Mouse (Mus musculus) lung, postnatal 10 days (tissue): ENCODE data around the gene Hist3h2ba.

Experiments used
- DNase-seq: peaks from one replicate; pipeline ENCODE4 v3.0.0; 2021

Gene Hist3h2ba

DNA sequence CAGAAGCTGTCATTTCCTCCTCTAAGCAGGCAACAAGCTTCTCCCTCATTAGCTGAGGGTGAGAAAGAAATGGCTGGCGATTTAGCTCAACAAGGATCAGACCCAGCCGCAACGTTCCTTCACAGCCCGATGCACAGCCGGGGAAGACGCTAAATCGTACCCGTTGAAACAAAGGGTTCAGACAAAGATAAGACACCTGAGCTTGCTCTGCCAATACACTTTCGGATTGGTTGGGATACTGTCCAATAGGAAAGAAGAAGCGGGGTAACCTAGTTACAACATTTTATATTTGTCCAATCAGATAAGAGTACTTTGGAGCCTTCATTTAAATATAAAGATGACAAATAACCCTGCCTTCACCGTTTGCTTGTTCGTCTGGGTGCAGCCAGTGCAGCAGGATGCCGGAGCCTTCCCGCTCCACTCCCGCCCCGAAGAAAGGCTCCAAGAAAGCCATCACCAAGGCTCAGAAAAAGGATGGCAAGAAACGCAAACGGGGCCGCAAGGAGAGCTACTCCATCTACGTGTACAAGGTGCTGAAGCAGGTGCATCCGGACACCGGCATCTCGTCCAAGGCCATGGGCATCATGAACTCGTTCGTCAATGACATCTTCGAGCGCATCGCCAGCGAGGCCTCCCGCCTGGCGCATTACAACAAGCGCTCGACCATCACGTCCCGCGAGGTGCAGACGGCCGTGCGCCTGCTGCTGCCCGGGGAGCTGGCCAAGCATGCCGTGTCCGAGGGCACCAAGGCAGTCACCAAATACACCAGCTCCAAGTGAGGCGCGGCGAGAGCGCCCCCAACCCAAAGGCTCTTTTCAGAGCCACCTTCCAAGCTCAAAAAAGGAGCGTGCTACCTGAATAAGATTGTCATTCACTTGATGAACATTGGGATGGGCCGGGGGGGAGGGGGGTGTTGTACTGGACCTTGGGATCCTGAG, at the start of gene Hist3h2ba:
TSS of gene Hist3h2ba (plus strand) at position 379 of the 938 bp plus-strand sequence.
- DNase-seq: peak; percentile 49

DNA sequence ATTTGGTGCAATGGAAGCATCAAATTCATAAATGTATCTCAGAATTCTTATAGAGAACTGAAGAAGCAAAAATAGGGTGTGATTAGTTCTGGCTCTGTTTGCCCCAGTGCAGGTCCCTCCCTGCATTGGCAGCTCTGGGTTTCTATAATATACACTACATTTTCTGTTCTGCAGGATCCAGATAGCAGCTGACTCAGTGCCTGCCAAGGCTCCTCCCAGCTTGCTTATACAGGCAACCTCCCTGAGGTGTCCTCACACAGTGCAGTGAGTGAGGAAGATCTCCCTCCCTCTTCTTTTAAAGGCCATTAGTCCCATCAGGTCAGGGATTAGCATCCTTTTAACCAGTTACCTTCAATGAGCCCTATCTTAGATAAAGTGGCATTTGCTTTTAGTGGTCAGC, 47.6 kb upstream of the Hist3h2ba start:
- no peak for DNase-seq

DNA sequence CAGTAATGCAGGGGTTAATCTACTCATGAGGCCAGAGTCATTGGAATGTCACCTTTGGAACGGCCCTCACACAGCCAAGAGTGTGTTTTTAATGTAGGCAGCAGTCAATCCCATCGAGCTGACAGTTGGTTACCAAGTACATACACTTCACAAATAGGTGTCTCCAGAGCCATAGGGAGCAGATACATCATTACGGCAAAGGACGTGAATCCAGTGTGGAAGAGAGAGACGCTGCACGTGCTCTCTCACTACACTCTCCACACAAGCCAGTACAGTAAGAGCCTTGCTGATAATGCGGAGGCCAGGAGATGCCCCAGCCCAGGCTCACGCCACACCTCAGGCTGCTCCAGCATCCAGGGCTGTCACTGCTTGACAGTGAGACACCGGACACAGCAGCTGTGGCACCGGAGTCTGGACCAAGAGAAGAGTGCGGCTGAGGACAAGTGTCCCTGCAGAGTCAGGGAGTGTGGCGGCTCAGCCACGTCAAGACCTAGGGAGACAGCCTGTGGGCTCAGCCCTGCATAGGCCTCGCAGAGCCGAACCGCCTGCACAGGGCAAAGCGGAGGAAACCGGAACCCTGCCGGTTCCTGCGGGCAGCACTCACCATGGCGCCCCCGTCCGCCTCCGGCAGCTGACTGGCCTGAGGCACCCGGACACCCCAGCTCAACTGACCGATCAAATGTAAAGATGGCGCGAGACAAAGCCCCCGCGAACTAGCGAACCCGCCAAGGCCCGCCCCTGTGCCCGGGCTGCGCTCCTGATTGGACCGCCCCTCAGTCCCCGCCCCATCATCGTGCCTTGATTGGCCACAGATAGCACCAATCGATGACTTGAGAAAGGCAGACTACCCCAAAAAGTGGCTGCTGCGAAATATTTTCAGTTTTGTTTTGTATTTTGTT, 45.0 kb upstream of the Hist3h2ba start, which contains the start of gene Zfp39:
TSS of gene Zfp39 (minus strand) at position 715 of the 899 bp plus-strand sequence.
- DNase-seq: peak; percentile 98

DNA sequence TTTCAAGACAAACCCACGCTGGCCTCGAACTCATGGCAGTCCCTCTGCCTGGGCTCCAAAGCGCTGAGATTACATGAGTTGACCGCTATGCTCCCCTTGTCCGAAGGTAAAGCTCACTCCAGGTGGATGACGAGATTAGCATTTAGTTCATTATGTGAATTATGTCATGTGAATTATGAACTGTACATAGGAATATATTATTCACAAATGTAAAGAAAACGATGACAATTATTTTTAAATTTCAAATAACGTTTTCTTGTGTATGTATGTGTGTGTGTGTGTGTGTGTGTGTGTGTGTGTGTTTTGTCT, 44.4 kb upstream of the Hist3h2ba start:
- DNase-seq: no peak

DNA sequence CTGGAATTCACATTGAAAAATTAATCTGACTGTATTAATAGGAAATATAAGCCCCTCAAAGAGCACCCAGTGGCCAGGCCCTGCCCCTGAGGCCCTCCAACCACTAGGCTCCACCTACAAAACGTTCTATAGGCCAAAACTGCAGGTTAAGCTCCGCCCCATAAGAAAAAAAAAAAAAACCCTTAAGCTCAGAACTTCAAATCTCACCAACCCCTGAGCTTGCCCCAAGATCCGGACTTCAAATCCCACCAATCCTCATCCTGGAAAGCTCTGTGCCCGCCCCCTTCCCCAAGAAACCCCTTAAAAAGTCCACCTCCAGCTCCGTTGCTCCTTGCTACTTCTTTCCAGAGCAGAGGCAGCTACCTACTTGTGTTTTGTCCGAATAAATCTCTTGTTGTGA, 43.9 kb upstream of the Hist3h2ba start:
- DNase-seq: peak; percentile 61

DNA sequence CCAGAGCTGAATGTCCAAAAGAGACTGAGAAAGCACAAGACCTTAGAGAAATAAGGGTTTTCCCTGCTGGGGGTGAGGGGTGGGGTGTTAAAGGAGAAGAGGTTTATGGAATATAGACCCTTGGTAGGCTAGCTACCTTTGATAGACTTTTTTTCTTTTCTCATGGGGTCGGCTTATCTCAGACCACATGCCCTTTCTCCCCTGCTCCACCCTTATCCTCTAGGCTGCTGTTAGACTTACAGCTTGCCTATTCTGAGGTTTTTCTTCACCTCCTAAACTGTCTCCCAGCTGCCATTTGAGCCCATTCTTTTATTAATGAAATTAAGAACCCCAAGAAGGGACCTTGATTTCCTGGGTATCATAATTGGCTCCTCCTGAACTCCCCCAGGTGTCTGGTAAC, 34.9 kb upstream of the Hist3h2ba start:
- no peak for DNase-seq

DNA sequence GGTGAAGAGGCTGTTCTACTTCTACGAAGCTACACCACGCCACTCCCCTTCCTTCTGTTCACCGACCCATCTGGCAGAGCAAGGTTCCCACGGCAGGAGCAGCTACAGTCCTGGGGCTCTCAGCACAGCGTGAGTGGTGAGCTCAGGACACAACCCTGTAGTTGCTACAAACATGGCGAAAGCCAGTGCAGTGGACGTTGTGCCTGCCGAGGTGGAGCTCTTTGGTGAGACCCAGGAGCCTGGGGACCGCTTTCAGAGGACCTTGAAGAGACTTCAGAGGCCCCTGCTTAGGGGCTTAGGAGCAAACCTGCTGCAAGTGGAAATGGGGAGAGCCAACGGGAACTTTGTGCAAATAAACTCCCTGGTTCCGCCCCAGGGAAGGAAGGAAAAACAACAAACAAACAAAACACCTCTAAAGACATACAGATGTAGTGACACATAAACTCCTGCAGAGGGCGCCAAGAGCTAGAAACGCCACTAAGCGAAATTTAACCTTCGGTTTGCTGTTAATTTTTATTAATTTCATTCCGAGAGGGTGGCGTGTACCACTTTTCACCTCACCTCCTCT, 34.2 kb upstream of the Hist3h2ba start:
- peak; percentile 40 for DNase-seq

DNA sequence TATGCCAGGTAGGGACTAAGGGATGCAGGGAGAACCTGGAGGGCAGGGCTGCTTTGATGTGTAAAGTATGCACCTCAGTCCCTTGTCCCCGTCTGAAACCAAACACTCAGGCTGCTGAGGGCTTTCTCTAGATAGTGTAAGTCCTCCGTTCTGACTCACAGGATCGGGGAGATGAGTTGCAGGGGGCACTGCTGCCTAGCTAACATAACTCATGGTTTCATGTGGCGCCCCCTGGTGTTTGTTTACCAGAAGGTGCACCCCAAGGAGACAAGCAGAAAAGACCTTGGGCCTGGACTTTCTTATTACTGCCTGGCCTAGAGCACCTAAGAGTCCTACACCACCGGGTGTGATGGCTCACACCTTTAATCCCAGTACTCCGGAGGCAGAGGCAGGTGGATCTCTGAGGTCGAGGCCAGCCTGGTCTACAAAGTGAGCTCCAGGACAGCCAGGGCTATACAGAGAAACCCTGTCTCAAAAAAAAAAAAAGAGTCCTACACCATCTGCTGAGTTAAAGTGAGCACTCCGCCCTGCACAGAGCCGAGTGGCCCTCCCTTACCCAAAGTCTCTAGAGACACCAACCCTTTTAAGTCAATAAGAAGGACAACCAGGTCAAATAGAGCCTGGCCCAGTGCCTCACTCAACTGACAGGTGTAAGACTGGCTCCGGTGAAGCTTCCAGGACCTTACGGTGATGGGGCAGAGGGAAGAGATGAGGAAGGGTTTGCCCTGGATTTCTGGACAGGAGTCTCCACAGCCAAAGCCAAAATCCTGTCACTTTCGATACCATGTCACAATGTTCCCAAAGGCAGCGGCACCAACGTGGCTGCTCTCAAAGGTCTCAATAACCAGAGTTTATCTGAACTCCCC, 31.6 kb upstream of the Hist3h2ba start:
- peak; percentile 73 for DNase-seq

DNA sequence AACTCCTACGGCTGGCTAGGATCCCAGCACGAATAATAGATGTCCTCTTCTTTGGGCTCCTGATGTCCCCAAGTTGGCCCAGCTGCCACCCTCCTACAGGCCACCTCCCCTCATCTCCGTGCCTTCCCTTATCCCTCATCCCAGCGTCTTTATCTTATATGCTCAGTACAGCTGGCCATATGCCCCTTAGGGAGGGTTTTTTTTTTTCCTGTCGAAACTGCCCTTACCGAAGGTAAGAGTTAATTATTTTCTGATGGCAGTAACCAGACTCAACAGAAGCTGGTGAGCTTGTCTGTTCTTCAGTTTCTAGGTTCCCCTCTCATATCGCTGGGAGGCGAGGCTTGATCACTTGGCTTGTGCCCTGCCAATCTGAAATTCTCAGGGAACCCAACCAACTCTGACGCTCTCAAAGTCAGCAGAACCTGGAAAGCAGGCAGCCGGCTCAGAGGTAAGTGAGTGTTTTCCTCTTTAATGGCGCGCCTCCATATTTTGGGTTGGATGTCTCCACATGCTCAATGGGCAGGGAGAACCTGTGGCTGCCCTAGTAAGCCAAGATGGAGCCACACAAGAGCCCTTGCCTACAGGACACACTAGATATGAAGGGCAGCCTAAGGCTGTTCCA, 30.9 kb upstream of the Hist3h2ba start, which contains the start of gene Btnl10:
TSS of gene Btnl10 (plus strand) at position 164 of the 622 bp plus-strand sequence.
- DNase-seq: no peak

DNA sequence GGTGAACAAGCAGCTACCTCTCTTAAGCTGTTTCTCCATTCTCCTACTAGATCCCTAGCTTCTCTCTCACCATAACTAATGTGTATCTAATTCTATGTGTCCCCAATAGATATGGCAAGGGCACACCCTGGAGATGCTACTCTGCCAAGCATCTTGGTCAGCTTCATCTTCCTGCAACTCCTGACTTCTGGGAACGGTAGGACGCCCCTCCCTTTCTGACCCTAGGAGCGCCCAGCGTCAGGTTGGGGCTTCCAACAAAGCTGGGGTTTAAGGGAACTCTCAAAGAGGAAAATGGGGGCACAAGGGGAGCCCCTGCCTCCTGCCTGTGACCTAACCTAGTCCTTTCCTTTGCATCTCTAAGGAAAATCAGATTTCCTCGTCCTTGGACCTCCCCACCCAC, 30.0 kb upstream of the Hist3h2ba start:
- no peak for DNase-seq

DNA sequence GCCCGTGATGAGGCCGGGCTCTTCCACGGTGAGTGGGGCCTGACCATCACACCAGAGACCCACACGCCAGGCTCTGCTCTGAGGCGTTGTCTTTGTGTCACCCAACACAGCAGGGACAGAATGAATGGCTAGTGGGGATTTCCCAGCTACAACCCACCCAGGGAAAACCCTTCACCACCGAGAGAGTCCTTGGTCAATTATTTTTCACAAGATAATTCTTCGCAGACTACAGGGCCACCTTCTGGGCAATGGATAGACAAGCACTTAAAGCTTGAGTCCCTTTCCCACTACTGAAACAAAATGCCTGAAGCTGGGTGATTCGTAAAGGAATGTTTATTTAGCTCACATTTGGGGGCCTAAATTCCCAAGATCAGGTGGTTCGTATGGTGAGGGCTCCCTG, 26.3 kb upstream of the Hist3h2ba start:
- no peak for DNase-seq

DNA sequence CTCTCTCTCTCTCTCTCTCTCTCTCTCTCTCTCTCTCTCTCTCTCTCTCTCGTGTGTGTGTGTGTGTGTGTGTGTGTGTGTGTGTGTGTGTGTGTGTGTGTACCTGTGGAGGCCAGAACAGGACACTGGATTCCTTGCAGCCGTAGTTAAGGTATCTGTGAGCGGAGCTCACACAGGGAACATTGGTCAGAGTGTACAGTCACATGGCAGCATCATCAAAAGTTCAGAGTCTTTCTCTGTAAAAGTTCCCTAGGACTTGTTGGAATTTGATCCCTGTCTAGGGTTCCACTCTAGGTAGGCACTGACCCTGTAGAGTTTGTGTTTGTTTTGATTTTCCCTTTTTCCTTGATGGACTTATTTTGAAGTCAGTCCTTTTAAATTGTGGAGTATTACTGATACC, 22.1 kb upstream of the Hist3h2ba start:
- DNase-seq: no peak

DNA sequence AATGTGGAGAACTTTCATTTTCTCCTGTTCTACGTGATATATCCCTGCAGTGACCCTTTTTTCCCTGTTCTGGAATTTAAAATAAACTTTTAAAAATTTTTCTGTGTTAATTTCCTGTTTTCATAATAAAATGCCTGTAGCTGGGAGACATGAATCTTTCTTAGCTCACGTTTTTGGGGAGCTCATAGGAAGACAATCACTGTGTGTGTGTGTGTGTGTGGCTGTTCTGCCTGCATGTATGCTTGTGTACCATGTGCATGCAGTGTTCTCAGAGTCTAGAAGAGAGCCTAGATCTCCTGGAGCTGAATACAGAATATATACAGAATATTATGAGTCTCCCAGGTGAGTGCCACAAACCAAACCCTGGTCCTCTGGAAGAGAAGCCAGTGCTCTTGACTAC, 21.7 kb upstream of the Hist3h2ba start:
- DNase-seq: no peak

DNA sequence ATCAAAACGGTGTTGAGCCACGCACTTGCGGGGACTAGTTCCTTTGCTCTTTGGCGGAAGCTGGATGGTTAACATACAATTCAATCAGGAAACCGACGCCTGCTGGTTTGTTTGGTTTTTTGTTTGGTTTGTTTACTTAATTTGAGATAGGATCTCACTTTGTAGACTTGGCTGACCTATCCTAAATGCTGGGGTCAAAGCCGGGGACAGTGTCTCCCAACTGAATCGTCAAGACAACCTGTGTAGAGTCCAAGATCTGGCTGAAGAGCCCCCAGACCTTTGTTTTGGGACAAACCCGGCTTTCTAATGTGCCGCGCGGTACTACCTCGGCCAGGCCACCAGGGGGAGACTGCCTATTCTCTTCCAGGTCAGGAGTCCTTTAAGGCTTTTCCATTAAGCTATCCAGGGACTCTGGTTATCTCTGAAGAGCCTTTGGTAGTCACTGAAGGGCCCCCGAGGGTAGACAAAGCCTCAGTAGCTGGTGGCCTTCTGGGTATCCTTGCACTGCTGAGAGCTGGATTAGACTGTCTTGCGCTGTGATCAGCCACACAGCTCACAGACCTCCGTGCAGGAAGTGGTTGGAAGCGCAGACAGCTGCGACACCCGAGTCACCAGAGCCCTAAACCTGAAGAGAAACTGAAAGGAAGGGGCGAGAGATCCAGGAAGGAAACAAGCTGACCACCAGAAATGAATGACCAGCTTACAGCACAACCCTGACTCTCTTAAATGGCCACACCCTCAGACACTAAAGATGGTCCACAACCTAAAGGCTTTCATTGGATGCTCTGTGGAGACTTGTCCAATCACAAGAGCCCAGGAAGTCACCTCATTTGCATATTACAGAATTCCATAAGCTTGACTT, 20.7 kb upstream of the Hist3h2ba start:
- peak; percentile 74 for DNase-seq

DNA sequence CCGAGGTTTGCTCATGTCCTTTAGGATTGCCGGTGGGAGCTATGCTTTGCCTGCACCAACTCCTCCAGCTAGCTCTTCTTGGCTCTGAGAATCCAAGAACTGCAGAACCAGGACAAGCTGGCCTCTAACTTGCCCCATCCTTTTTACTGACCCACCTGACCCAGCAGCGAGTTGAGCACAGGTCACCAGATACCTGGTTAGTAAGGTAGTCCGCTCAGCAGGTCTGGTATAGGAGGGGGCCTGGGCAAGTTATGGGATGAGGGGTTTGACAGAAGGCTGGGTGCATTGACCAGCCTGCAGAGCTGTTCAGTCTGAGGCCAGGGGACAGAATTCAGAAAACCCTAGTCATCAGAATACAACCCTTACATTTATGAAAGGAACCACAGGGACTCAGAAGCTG, 19.7 kb upstream of the Hist3h2ba start:
- DNase-seq: no peak

DNA sequence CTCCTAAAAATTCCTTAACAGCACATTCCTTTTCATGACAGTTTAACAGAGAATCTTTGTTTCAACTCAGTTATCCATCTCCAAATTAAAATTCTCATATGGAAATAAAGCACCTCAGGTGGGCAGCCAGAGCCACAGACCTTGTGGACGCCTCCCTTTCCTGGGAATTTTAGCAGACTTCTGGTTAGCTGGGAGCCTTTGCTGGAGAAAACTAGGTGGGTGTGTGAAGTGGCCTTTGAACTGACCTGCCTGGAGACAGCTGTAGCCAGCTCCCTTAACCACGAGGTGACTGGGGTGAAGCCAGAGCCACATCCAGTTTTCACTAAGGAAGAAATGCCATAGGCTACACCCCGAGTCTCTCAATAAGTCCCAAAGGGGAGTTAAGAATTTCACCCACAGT, 19.1 kb upstream of the Hist3h2ba start:
- no peak for DNase-seq

DNA sequence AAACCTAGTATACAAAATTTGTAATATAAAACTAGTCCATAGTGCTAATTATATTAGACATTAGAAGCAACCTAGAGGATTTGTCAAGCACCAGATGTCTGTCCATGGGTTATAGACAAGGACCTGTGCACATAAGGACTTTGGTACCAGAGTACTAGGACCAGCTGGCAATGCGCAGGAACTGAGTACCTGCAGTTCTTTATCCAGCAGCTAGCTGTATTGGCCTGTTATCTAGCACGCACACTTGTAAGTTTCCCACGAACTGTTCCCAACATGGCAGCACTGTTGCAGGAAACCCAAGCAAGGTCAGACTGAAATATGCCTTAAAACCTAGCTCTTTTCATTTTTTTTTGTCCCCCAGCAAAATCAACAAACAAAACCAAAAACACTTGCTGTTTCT, 18.5 kb upstream of the Hist3h2ba start:
- DNase-seq: no peak

DNA sequence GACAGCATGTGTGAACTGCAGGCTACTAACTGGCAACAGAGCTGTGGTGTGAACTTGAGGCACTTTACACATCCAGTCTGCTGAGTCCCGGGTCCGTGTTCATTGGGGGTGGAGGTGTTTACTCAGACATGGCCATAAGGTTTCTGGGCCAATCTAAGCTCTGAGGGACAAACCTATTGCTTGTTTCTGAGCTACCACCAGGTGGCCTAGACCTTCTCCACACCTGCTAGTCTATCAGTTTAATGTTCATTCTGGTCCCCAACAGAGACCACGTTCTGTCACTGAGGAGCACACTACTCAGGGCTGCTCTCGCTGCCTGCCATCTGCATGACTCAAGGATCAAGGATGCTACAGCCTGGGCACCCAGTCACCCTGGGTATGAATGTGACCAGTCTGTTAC, 17.1 kb upstream of the Hist3h2ba start:
- DNase-seq: no peak

DNA sequence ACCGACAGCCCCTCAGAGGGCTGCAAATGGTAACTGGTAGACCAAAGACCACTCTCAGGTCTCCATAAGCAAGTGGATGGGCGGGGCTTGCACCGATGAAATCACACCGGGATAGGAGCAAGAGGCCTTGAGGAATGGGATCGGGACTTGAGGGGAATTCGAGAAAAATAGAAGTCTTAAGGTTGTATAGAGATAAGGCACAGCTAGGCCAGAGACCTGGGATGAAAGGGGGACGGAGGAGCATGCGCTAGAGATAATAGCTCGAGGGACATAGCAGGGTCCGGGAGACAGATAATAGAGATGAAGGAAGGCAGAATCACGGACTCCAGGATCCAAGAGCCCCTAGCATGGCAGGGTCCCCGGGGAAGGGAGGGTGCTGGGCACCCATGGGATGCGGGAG, 10.8 kb upstream of the Hist3h2ba start:
- DNase-seq: peak; percentile 25

DNA sequence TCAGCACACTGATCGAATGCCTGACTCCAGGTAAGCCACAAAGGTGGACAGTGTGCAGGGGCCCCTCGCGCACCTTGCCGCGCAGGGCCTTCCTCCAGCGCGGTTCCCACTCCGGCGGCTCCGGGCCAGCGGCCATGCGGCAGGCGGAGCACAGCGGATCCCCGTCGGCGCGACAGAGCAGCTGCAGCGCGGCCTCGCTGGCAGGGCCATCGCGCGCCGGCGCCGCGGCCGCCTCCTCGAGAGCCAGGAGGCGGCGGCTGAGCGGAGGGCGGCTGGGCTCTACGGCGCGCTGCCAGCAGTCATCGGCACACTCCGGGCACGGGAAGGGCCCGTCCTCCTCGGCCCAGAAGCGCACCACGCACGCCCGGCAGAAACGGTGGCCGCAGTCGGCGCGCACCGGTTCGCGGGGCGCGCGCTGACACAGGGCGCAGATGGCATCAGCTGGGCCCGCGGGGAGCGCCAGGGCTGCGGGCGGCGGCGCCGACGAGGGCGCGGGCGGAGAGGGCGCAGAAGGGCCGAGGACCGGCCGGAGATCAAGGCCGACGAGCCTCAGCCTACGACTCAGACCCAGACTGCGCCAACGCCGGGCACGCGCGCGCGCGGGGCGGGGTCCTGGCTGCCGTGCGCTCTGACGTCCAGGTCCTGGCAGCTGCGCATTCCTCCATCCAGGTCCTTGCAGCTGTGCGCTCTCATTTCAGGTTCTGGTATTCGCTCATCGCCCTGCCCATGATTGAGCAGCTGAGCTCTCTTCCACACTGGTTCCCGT, 10.2 kb upstream of the Hist3h2ba start, which contains the start of gene Rnf187:
TSS of gene Rnf187 (minus strand) at position 595 of the 766 bp plus-strand sequence.
- peak; percentile 95 for DNase-seq
